Mouse (Mus musculus) spleen, postnatal 10 days (tissue): Measurements from ENCODE around the gene Cyp2d9.
"Not testable (repeated sequence)": the region's sequence is repeated elsewhere in the genome, so short reads cannot be mapped to it uniquely, and the experiment has no call there.

Source experiments
- DNase-seq, 2 experiments: peaks; one replicate each; pipeline ENCODE4 v3.0.0; 2021 to 2022; ENCODE audit warnings: low spot score in 2 of 2

Cyp2d9 gene

DNA sequence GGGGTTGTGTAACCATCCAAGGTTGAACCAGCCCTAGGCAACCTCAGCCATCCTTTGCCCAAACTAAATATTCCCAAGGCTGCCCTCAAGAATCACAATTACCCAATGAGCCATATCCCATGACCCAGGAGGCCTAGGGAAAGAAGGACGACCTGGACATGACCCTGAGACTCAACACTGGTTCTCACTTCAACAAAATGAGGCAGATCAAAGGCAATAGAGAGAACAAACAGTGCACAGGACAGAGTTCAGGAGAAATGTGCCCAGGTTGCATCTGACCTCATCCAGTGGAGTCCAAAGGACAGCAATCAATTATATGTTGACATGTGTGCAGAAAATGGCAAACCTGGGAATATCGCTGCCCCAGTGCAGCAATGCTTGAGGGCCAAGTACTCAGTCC is 16.8 kb downstream of the Cyp2d9 start:
- DNase-seq: not testable (repeated sequence)

DNA sequence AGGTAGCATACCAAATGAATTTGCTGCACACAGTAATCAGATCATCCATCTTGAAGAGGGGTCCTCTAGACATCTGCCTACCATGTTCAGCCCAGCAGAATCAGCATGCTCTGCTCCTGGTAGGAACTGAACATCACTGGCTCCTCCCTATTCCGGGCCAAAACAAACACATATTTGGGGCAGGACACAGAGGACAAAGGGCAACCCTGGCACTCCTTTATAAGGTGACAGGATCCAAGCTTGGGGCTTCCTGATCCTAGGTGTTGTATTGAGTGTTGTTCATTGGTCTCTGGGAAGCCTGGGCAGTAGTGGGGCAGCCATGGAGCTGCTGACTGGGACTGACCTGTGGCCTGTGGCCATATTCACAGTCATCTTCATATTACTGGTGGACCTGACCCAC is 18.9 kb downstream of the Cyp2d9 start:
- DNase-seq: peak in 1 of 2 experiments; percentile 0

DNA sequence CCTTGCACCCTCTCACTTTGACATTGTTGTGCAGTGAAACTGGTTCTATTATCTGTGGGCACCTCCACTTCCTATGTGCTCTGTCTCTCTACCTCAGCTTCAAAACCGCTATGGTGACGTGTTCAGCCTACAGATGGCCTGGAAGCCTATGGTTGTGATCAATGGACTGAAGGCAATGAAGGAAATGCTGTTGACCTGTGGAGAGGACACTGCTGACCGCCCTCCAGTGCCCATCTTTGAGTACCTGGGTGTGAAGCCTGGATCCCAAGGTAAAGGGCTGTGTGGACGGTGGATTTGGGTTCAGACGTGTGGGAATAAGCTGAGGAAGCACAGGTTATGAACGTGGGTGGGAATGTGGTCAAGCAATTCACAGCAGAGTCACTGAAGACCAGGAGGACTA is 20.3 kb downstream of the Cyp2d9 start:
- DNase-seq: not testable (repeated sequence)

DNA sequence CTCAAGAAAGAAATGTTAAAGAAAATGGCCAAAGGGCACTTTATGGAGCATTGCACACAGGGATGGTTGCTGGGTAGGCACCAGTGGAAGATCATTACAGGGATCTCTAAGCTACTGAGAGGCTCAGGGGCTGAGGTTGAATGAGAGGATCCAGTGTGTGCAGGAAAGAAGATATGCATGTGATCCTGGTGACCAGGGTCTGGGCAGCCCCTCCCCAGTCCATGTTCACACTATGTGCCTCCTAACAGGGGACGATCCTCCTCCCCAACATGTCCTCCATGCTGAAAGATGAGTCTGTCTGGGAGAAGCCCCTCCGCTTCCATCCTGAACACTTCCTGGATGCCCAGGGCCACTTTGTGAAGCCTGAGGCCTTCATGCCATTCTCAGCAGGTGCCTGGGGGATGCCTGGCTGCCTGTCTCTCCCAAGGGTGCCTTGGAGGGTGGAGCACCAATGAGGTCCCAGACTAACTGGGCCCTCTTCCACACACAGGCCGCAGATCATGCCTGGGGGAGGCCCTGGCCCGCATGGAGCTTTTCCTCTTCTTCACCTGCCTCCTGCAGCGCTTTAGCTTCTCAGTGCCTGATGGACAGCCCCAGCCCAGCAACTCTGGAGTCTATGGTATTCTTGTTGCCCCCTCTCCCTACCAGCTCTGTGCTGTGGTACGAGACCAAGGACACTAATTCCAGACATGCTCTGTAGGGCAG is 23.0 kb downstream of the Cyp2d9 start:
- DNase-seq: not testable (repeated sequence)

DNA sequence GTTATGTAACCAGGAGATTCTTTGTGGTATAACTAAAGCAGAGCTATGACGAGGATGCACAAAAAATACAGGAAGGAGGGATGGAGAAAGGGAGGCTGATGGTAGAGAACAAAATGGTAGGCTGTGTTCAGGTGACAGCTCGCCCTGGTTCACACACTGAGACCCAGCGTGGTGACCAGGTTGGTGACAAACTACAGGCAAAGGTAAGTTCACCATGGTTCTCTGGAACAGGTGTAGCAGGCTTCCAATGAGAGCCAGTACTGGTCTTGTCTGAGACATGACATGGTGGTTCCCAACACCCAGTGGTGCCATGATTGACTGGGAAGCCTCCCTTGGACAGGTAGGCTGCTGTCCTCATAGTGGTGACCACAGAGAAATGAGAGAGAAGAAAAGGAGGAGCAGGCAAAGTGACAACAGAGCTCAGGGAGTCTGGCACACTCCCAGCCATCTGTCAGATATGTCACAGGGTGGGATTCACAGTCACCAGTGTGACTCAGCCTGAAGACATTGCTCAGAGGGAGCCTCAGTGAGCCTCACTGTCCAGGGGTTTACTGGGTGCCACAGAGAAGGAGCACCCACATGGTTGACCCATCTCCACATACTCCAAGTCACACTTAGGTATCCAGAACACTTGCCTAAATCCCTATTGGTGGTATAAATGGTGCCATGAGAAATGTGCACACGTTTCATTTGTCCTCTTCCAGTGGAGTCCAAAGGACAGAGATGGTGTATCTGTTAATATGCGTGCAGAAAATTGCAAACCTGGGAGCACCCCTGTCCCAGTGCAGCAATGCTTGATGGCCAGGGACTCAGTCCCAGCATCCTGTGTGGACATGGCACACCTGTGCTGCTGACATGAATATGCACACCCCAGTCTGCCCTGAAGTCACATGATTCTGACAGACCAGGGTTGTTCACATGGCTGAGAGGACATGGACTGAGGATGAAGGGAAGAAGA is 24.1 kb downstream of the Cyp2d9 start:
- no peak for DNase-seq

DNA sequence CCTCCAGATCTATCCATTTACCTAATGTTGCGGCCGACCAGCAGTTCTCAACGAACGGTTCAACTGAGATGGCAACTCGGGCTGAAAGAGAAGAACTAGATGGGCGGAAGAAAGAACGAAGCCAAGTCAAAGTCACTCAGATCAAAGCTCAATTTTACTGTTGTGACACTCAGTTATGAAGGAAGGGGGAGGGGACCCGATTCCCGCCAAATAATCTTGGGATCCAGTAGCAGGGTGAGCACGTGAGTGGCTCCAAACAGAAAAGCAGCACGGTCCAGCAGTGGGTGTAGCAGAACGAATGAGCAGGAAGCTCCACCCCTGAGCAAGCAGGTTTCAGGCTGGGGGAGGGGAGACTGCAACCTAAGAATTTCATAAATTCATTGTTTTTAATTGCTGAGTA is 26.0 kb downstream of the Cyp2d9 start:
- not testable (repeated sequence) for DNase-seq

DNA sequence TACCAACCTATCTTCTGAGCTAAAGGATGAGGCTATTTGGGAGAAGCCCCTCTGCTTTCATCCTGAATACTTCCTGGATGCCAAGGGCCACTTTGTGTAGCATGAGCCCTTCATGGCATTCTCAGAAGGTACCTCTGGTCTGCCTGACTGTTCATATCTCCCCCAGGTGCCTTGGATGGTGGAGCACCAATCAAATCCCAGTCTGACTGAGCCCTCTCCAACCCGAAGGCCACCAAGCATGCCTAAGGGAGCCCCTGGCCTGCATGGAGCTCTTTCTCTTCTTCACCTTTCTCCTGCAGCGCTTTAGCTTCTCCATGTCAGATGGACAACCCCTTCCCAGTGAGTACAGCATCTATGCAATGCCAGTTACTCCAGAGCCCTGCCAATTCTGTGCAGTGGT is 31.5 kb downstream of the Cyp2d9 start:
- no peak for DNase-seq

DNA sequence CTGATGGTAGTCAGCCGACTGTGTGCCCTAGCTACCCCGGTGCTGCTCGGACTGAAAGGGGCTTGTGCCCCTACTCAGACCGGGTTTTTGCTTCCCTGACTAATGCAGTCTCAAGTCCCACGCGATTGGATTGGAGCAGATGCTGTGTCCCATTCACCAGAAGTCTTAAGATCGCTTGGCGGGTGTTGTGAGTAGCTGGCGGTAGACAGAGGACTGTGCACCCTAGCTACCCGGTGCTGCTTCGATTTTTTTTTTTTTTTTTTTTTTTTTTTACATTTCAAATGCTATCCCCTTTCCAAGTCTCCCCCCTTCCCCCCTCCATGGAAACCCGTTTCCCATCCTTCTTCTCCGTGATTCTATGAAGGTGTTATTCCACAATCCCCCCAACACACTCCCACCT is 61.0 kb downstream of the Cyp2d9 start:
- DNase-seq: not testable (repeated sequence)
